Mouse (Mus musculus) heart, adult 8-10 months (tissue): ENCODE data around the gene Foxp4. TPM values are rescaled to one million over a fixed set of nuclear protein-coding genes. Genes with fewer than 3 reads are reported as not detected.

Experiments
- DNase-seq: peaks from one replicate; pipeline ENCODE4 v3.0.0; 2022; ENCODE audit warnings: low spot score
- total RNA-seq, 4 experiments: library from RNA; stranded (reverse); gene quantifications; 2 replicates each; pipeline ENCODE4 v1.2.4; 2022

The Foxp4 gene
- total RNA-seq, 4 experiments from 2014 or later: 10.2 to 12.7 (median 10.5) TPM

GRCm38 (mm10) chr17:47897956-47898752, 26.3 kb downstream of the Foxp4 start:
- peak; percentile 61 for DNase-seq

GRCm38 (mm10) chr17:47889727-47890126, 34.7 kb downstream of the Foxp4 start:
- no peak for DNase-seq

GRCm38 (mm10) chr17:47889267-47889666, 35.2 kb downstream of the Foxp4 start:
- DNase-seq: no peak

GRCm38 (mm10) chr17:47888641-47889040, 35.8 kb downstream of the Foxp4 start:
- no peak for DNase-seq

GRCm38 (mm10) chr17:47888155-47888455, 36.3 kb downstream of the Foxp4 start:
- DNase-seq: no peak

- no peak for DNase-seq
These were observed 36.9 kb downstream of the Foxp4 start for GRCm38 (mm10) chr17:47887381-47888154.

GRCm38 (mm10) chr17:47883099-47883498, 41.3 kb downstream of the Foxp4 start:
- DNase-seq: no peak

- no peak for DNase-seq
These were observed 43.1 kb downstream of the Foxp4 start for GRCm38 (mm10) chr17:47881330-47881729.

GRCm38 (mm10) chr17:47879207-47879606, 45.2 kb downstream of the Foxp4 start:
- DNase-seq: no peak

- DNase-seq: no peak
These were observed 45.9 kb downstream of the Foxp4 start for GRCm38 (mm10) chr17:47878378-47879089.

- DNase-seq: no peak
These were observed 46.6 kb downstream of the Foxp4 start for GRCm38 (mm10) chr17:47877715-47878377.

GRCm38 (mm10) chr17:47876776-47877714, 47.4 kb downstream of the Foxp4 start:
- DNase-seq: no peak

GRCm38 (mm10) chr17:47873341-47873791, 51.1 kb downstream of the Foxp4 start:
- peak; percentile 85 for DNase-seq

GRCm38 (mm10) chr17:47872311-47873011, 52.0 kb downstream of the Foxp4 start:
- no peak for DNase-seq

GRCm38 (mm10) chr17:47869874-47870273, 54.6 kb downstream of the Foxp4 start:
- no peak for DNase-seq

- no peak for DNase-seq
These were observed 58.4 kb downstream of the Foxp4 start for GRCm38 (mm10) chr17:47866037-47866436.

- DNase-seq: peak; percentile 82
These were observed 59.9 kb downstream of the Foxp4 start for GRCm38 (mm10) chr17:47864496-47864895.

- DNase-seq: no peak
These were observed 61.0 kb downstream of the Foxp4 start for GRCm38 (mm10) chr17:47863437-47863836.

- DNase-seq: no peak
These were observed 61.4 kb downstream of the Foxp4 start for GRCm38 (mm10) chr17:47863023-47863422.

- no peak for DNase-seq
These were observed 68.9 kb downstream of the Foxp4 start for GRCm38 (mm10) chr17:47855544-47855943.
